Mouse (Mus musculus) gastrocnemius, postnatal 10 days (tissue): Measurements from ENCODE around the gene Klf7. TPM values are rescaled to one million over a fixed set of nuclear protein-coding genes. Genes with fewer than 3 reads are reported as not detected.
"Not testable (repeated sequence)": the region's sequence is repeated elsewhere in the genome, so short reads cannot be mapped to it uniquely, and the experiment has no call there.

ENCODE experiments used
- DNase-seq: peaks from one replicate; pipeline ENCODE4 v3.0.0; 2021; ENCODE audit warnings: mixed read lengths
- long read RNA-seq, 2 experiments: library from polyadenylated mRNA; stranded (forward); transcript quantifications; one replicate each; pipeline ENCODE4 v2.0.0; 2021
- total RNA-seq, 2 experiments: library from RNA; stranded (reverse); gene quantifications; 2 replicates each; pipeline ENCODE4 v1.2.3; 2021

Klf7 gene
- 10 to 100 TPM; 13.6 to 17.3 TPM for total RNA-seq
- long read RNA-seq, experiment 1, full-length matches to known transcripts, result 4 of 5 reads
- long read RNA-seq, experiment 1, partial matches to known transcripts, result 1 of 5 reads
- long read RNA-seq, experiment 1, other reads (novel, unspliced or antisense), result 0 of 5 reads
- long read RNA-seq, experiment 2, full-length matches to known transcripts, result 6 of 11 reads
- long read RNA-seq, experiment 2, partial matches to known transcripts, result 0 of 11 reads
- long read RNA-seq, experiment 2, other reads (novel, unspliced or antisense), result 5 of 11 reads

GRCm38 (mm10) chr1:64121559-64122465 is at the start of gene Klf7:
Gene Klf7, minus strand, starts transcription at chr1:64122282.
- DNase-seq, result peak; percentile 92

- DNase-seq, result no peak
These were observed 42.5 kb upstream of the Klf7 start for GRCm38 (mm10) chr1:64164526-64165062.

GRCm38 (mm10) chr1:64158766-64159165 is 36.7 kb upstream of the Klf7 start:
- DNase-seq, result no peak

- no peak for DNase-seq
These were observed 27.1 kb upstream of the Klf7 start for GRCm38 (mm10) chr1:64149185-64149584.

- DNase-seq, result no peak
These were observed 20.8 kb upstream of the Klf7 start for GRCm38 (mm10) chr1:64142691-64143445.

GRCm38 (mm10) chr1:64134439-64134838 is 12.4 kb upstream of the Klf7 start:
- no peak for DNase-seq

GRCm38 (mm10) chr1:64126822-64127221 is 4.7 kb upstream of the Klf7 start:
- no peak for DNase-seq

GRCm38 (mm10) chr1:64122466-64122830 is 366 bp upstream of the Klf7 start:
- no peak for DNase-seq

GRCm38 (mm10) chr1:64120811-64121515 is 1.1 kb downstream of the Klf7 start:
- DNase-seq, result peak; percentile 32

GRCm38 (mm10) chr1:64120421-64120810 is 1.7 kb downstream of the Klf7 start:
- peak; percentile 34 for DNase-seq

GRCm38 (mm10) chr1:64119851-64120250 is 2.2 kb downstream of the Klf7 start:
- DNase-seq, result peak; percentile 24

- peak; percentile 21 for DNase-seq
These were observed 2.7 kb downstream of the Klf7 start for GRCm38 (mm10) chr1:64119358-64119794.

GRCm38 (mm10) chr1:64118285-64119170 is 3.6 kb downstream of the Klf7 start:
- no peak for DNase-seq

- no peak for DNase-seq
These were observed 4.4 kb downstream of the Klf7 start for GRCm38 (mm10) chr1:64117478-64118284.

GRCm38 (mm10) chr1:64116746-64117455 is 5.2 kb downstream of the Klf7 start:
- no peak for DNase-seq

- no peak for DNase-seq
These were observed 7.5 kb downstream of the Klf7 start for GRCm38 (mm10) chr1:64114579-64114978.

GRCm38 (mm10) chr1:64108653-64109052 is 13.4 kb downstream of the Klf7 start:
- not testable (repeated sequence) for DNase-seq

- no peak for DNase-seq
These were observed 14.6 kb downstream of the Klf7 start for GRCm38 (mm10) chr1:64107526-64107925.

- DNase-seq, result no peak
These were observed 16.0 kb downstream of the Klf7 start for GRCm38 (mm10) chr1:64106127-64106526.
